Mouse (Mus musculus): Measurements from ENCODE around the gene Hmg20a.

Hmg20a gene

GRCm38 (mm10) chr9:56499324-56500067, 81.1 kb downstream of the Hmg20a start:
- DNase-seq = no peak

- no peak for DNase-seq
Observed at GRCm38 (mm10) chr9:56500893-56501590, 82.6 kb downstream of the Hmg20a start.

GRCm38 (mm10) chr9:56501721-56502542, 83.5 kb downstream of the Hmg20a start:
- DNase-seq = no peak

GRCm38 (mm10) chr9:56502543-56502971, 84.1 kb downstream of the Hmg20a start:
- peak; percentile 48 to 56 for DNase-seq

- no peak for DNase-seq
Observed at GRCm38 (mm10) chr9:56503621-56504500, 85.5 kb downstream of the Hmg20a start.

GRCm38 (mm10) chr9:56504511-56504910, 86.1 kb downstream of the Hmg20a start:
- no peak for DNase-seq

- DNase-seq = no peak
Observed at GRCm38 (mm10) chr9:56505083-56505792, 86.8 kb downstream of the Hmg20a start.

- DNase-seq = peak; percentile 95 to 96
Observed at GRCm38 (mm10) chr9:56505793-56506755, 87.7 kb downstream of the Hmg20a start.

- DNase-seq = peak; percentile 58 to 61
Observed at GRCm38 (mm10) chr9:56506931-56507681, 88.7 kb downstream of the Hmg20a start.

- DNase-seq = no peak
Observed at GRCm38 (mm10) chr9:56507682-56508061, 89.3 kb downstream of the Hmg20a start.

GRCm38 (mm10) chr9:56508835-56509451, 90.5 kb downstream of the Hmg20a start:
- DNase-seq = no peak

- DNase-seq = no peak
Observed at GRCm38 (mm10) chr9:56510281-56510680, 91.9 kb downstream of the Hmg20a start.

GRCm38 (mm10) chr9:56512486-56512885, 94.1 kb downstream of the Hmg20a start:
- DNase-seq = no peak

GRCm38 (mm10) chr9:56515110-56515509, 96.7 kb downstream of the Hmg20a start:
- DNase-seq = no peak

GRCm38 (mm10) chr9:56516219-56516618, 97.8 kb downstream of the Hmg20a start:
- no peak for DNase-seq

- DNase-seq = no peak
Observed at GRCm38 (mm10) chr9:56516692-56517263, 98.4 kb downstream of the Hmg20a start.

GRCm38 (mm10) chr9:56522281-56522680, 103.9 kb downstream of the Hmg20a start:
- no peak for DNase-seq

- no peak for DNase-seq
Observed at GRCm38 (mm10) chr9:56527951-56528350, 109.5 kb downstream of the Hmg20a start.

GRCm38 (mm10) chr9:56531991-56532390, 113.6 kb downstream of the Hmg20a start:
- no peak for DNase-seq
